Mouse (Mus musculus) lung, postnatal 0 days (tissue): ENCODE measurements at regions not wholly inside any gene's neighbourhood (a gene's known extent, or its start where the extent isn't known, plus 50 kb on each side); places are given as distances from the start of the nearest gene placed in this dataset.

Source experiments
- CTCF ChIP-seq: IDR thresholded peaks from 2 replicates; pipeline ENCODE4 v1.5.1; 2016; ENCODE audit warnings: antibody characterized with exemption, mild to moderate bottlenecking
- EP300 ChIP-seq: IDR thresholded peaks from 2 replicates; pipeline ENCODE4 v1.6.1; 2016; ENCODE audit warnings: antibody characterized with exemption, mild to moderate bottlenecking, control low read depth

GRCm38 (mm10) chr4:75423296-75423695, 145.2 kb upstream of the Dmac1 start:
- TF ChIP-seq CTCF (no peak), EP300 (no peak)
